8 mouse cellular contexts compared by ENCODE assay signal in the genomic region with DNA sequence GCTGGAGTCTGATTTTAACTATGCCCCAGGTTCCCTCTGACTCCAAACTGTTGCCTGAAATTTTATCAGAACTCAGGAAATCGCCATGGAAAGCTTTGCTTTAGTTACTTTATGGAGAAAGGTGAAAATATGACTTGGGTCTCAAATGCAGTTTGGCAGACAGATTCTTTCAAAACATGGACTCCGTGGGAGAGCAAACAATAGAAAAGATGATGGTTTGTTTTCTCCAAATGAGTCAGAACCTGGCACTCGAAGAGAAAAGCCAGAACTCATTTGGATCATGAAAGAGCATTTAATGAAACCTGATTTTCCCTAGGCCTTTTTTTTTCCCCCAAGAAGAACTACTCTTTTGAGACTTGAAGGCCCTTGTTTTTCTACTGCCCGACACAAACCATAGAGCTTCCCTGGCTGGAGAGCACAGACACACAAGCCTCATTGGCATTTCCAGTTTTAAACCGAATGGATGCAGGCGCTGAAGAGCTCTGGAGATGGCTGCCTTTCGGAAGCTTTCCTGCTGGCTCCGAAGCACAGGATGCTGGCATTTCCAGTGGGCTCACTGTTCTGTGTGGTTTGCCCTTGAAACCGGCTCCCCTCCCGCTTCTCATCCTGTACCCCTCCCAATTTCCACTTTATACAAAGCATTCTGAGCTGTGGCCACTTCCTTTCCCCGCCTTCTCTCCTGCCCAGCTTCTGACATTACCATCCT. TPM values are rescaled to one million over a fixed set of nuclear protein-coding genes. Genes with fewer than 3 reads are reported as not detected.
A peak's percentile ranks its signal among the peaks of the same experiment; 100 is the strongest.
DNase-seq lines count a peak whose midpoint lies in the region; ATAC-seq and TF ChIP-seq lines count a peak whose summit lies in the region.

No protein-coding gene starts in this region.

- H3K4me2 ChIP-seq in intestine, postnatal 0 days (replicated peaks; ENCODE audit: low read depth): no peak overlapping the region

- ATAC-seq in intestine, postnatal 0 days: no peak

- intact Hi-C loops in heart, postnatal 10 days (cut with DNase I): no loop called here

- DNase-seq in cerebellum, adult 2 months: peak; percentile 41 to 42
- DNase-seq in cerebellum, postnatal 4 days (ENCODE audit: low spot score in 2 of 2): no peak
- DNase-seq in right cerebral cortex, postnatal 10 days (ENCODE audit: low spot score in 2 of 2): peak; percentile 26 to 35
- no peak for DNase-seq in right cerebral cortex, adult 18-20 months
- peak; percentile 8 to 31 for DNase-seq in heart, postnatal 10 days
- DNase-seq in lung, postnatal 4 days: peak; percentile 54 to 70
- DNase-seq in gastrocnemius, adult 18-20 months (ENCODE audit: low spot score): no peak

- no peak overlapping the region for H3K9ac ChIP-seq in intestine, postnatal 0 days (ENCODE audit: low read depth, low read length)

- H3K4me1 ChIP-seq in cerebellum, adult 2 months (ENCODE audit: control insufficient read depth, insufficient read depth, low read length): peaks cover 6% of the 10 kb centered on the region; the same call in 1 of the 2 replicates
- no peaks in the 10 kb centered on the region for H3K4me1 ChIP-seq in intestine, postnatal 0 days (replicated peaks; ENCODE audit: control insufficient read depth, insufficient read depth, low read length)

- no peaks in the 10 kb centered on the region for H3K36me3 ChIP-seq in intestine, postnatal 0 days (ENCODE audit: control insufficient read depth, insufficient read depth)

- no peaks in the 10 kb centered on the region for H3K27me3 ChIP-seq in cerebellum, adult 2 months (ENCODE audit: control insufficient read depth, insufficient read depth, low read length)
- H3K27me3 ChIP-seq in intestine, postnatal 0 days (replicated peaks; ENCODE audit: control insufficient read depth, insufficient read depth, low read length): no peaks in the 10 kb centered on the region

- TF ChIP-seq CTCF in cerebellum, adult 2 months (IDR thresholded peaks at IDR 0.05; ENCODE audit: borderline replicate concordance, insufficient read depth, low read depth, low read length): no peak
- TF ChIP-seq CTCF in intestine, postnatal 0 days (IDR thresholded peaks at IDR 0.05; ENCODE audit: low read depth): no peak

- H3K9me3 ChIP-seq in intestine, postnatal 0 days (ENCODE audit: control insufficient read depth): no peaks in the 10 kb centered on the region

- H3K4me3 ChIP-seq in cerebellum, adult 2 months (replicated peaks; ENCODE audit: insufficient read depth, low read depth, low read length): no peak overlapping the region
- H3K4me3 ChIP-seq in intestine, postnatal 0 days (ENCODE audit: low read depth, low read length): no peak overlapping the region

- 28% methylated on average over 11 of the region's 11 CpGs for WGBS in cerebellum, adult 2 months
- 72% methylated on average over 11 of the region's 11 CpGs for WGBS in intestine, postnatal 0 days

- no peak overlapping the region for H3K27ac ChIP-seq in cerebellum, adult 2 months (ENCODE audit: insufficient read depth, low read length)
- no peak overlapping the region for H3K27ac ChIP-seq in intestine, postnatal 0 days (ENCODE audit: low read depth, low read length)

- TF ChIP-seq POLR2A in cerebellum, adult 2 months (IDR thresholded peaks at IDR 0.05; ENCODE audit: borderline replicate concordance, insufficient read depth, low read length): no peak

RNA-seq across cellular contexts. Expression of a gene that starts 14.0 kb away (rescaled TPM):
- 0.69 and 1.1 TPM in 2 replicates for polyA plus RNA-seq in cerebellum, adult 2 months (2012; rRNA removed)
- not detected for total RNA-seq in heart, postnatal 10 days (2021)
- not detected for total RNA-seq in gastrocnemius, adult 18-20 months (2021)
- 2.0 and 3.0 TPM in 2 replicates for polyA plus RNA-seq in intestine, postnatal 0 days (2015; fragmentation: Nextera tagmentation; extraction: Ambion mirVana)

Comparison
In these comparisons a context has a peak if more than half of its experiments do, and no peak if none do; other contexts are left out.
1. DNase-seq: peak in cerebellum, adult 2 months (2 of 2), right cerebral cortex, postnatal 10 days (2 of 2), heart, postnatal 10 days (2 of 2) and lung, postnatal 4 days (2 of 2); none in cerebellum, postnatal 4 days (0 of 2), right cerebral cortex, adult 18-20 months (single experiment) and gastrocnemius, adult 18-20 months (single experiment).